Mouse (Mus musculus) forebrain, embryonic 13.5 days (tissue): ENCODE results near the gene Vps37b. TPM values are rescaled to one million over a fixed set of nuclear protein-coding genes. Genes with fewer than 3 reads are reported as not detected.
A peak's percentile ranks its signal among the peaks of the same experiment; 100 is the strongest.

Experiments
- ATAC-seq: fragments of 200-750 bp; cut with Nextera tagmentation; 2 replicates; pipeline ENCODE4 v1.8.0; 2017
- H3K27ac ChIP-seq: fragments of 300-500 bp; sonication (generic); 2 replicates; pipeline ENCODE4 v1.5.1; 2015; ENCODE audit warnings: inconsistent platforms, mild to moderate bottlenecking, moderate library complexity
- H3K27me3 ChIP-seq: fragments of 300-500 bp; sonication (generic); 2 replicates; pipeline ENCODE4 v1.6.1; 2015; ENCODE audit warnings: mild to moderate bottlenecking, inconsistent platforms
- H3K36me3 ChIP-seq: fragments of 300-500 bp; sonication (generic); 2 replicates; pipeline ENCODE4 v1.6.1; 2015; ENCODE audit warnings: mild to moderate bottlenecking, inconsistent platforms; ENCODE audit not compliant: poor library complexity, severe bottlenecking
- H3K4me1 ChIP-seq: fragments of 300-500 bp; sonication (generic); 2 replicates; pipeline ENCODE4 v1.6.1; 2015; ENCODE audit warnings: inconsistent platforms
- H3K4me2 ChIP-seq: fragments of 300-500 bp; sonication (generic); 2 replicates; pipeline ENCODE4 v1.6.1; 2015; ENCODE audit warnings: inconsistent platforms, mild to moderate bottlenecking, moderate library complexity
- H3K4me3 ChIP-seq: fragments of 300-500 bp; sonication (generic); 2 replicates; pipeline ENCODE4 v1.5.1; 2015; ENCODE audit warnings: mild to moderate bottlenecking, inconsistent platforms
- H3K9ac ChIP-seq: fragments of 300-500 bp; sonication (generic); 2 replicates; pipeline ENCODE4 v1.6.1; 2015; ENCODE audit warnings: mild to moderate bottlenecking, inconsistent platforms
- H3K9me3 ChIP-seq: fragments of 300-500 bp; sonication (generic); replicated peaks from 2 replicates; pipeline ENCODE4 v1.6.1; 2016; ENCODE audit warnings: inconsistent platforms
- WGBS: fragments of 180-500 bp; shearing (Covaris S2); methylation state at CpG from one replicate; pipeline ENCODE4 v1.1.7; 2015; 5-methylcytosine and 5-hydroxymethylcytosine counted together
- polyA plus RNA-seq: library from polyadenylated mRNA; unstranded; fragments of >200 nt; fragmentation: Nextera tagmentation; extraction: Ambion mirVana; gene quantifications from 2 replicates; pipeline ENCODE4 v1.2.1, GENCODE M21; 2015

The Vps37b gene
- polyA plus RNA-seq, 1 experiment from 2014 or later: 86.5 TPM

GRCm38 (mm10) chr5:123981250-123981554 lies 50.9 kb downstream of the Vps37b start:
- Histone ChIP-seq H3K4me2 (no peak overlapping the region), H3K9me3 (no peaks in the 10 kb centered on the region), H3K4me3 (no peak overlapping the region), H3K36me3 (no peaks in the 10 kb centered on the region), H3K27me3 (no peaks in the 10 kb centered on the region), H3K27ac (no peak overlapping the region), H3K9ac (no peak overlapping the region), H3K4me1 (no peaks in the 10 kb centered on the region)
- no peak for ATAC-seq
- 80% methylated on average over 6 of the region's 6 CpGs for WGBS

- 83% methylated on average over 9 of the region's 9 CpGs for WGBS
Measured at GRCm38 (mm10) chr5:123980521-123981249, 51.4 kb downstream of the Vps37b start.

GRCm38 (mm10) chr5:123979980-123980369 lies 52.1 kb downstream of the Vps37b start:
- no peaks in the 10 kb centered on the region for H3K27me3 ChIP-seq
- no peak overlapping the region for H3K27ac ChIP-seq
- 75% methylated on average over 4 of the region's 4 CpGs for WGBS
- no peak overlapping the region for H3K4me2 ChIP-seq
- ATAC-seq: no peak
- peaks cover 2% of the 10 kb centered on the region; the same call in 1 of the 2 replicates for H3K4me1 ChIP-seq
- H3K9me3 ChIP-seq: no peaks in the 10 kb centered on the region
- H3K36me3 ChIP-seq: no peaks in the 10 kb centered on the region
- no peak overlapping the region for H3K4me3 ChIP-seq
- H3K9ac ChIP-seq: no peak overlapping the region

More at GRCm38 (mm10) chr5:123980521-123981249, 51.4 kb downstream of the Vps37b start:
- no peak overlapping the region for H3K4me3 ChIP-seq
- H3K36me3 ChIP-seq: no peaks in the 10 kb centered on the region
- no peak overlapping the region for H3K27ac ChIP-seq
- no peak for ATAC-seq
- no peaks in the 10 kb centered on the region for H3K27me3 ChIP-seq
- H3K9me3 ChIP-seq: no peaks in the 10 kb centered on the region
- no peaks in the 10 kb centered on the region for H3K4me1 ChIP-seq
- no peak overlapping the region for H3K9ac ChIP-seq
- no peak overlapping the region for H3K4me2 ChIP-seq

- Histone ChIP-seq H3K36me3 (no peaks in the 10 kb centered on the region), H3K4me2 (no peak overlapping the region), H3K9ac (no peak overlapping the region), H3K27ac (no peak overlapping the region), H3K9me3 (no peaks in the 10 kb centered on the region), H3K4me3 (no peak overlapping the region), H3K4me1 (peaks cover 8% of the 10 kb centered on the region), H3K27me3 (no peaks in the 10 kb centered on the region)
- ATAC-seq: no peak
- 84% methylated on average over 18 of the region's 18 CpGs for WGBS
Measured at GRCm38 (mm10) chr5:123979221-123979979, 52.7 kb downstream of the Vps37b start.

- no peak overlapping the region for H3K4me3 ChIP-seq
- no peak overlapping the region for H3K27ac ChIP-seq
- H3K27me3 ChIP-seq: no peaks in the 10 kb centered on the region
- H3K9ac ChIP-seq: no peak overlapping the region
- no peaks in the 10 kb centered on the region for H3K36me3 ChIP-seq
- peaks cover 8% of the 10 kb centered on the region for H3K4me1 ChIP-seq
- WGBS: 76% methylated on average over 5 of the region's 5 CpGs
- H3K4me2 ChIP-seq: no peak overlapping the region
- H3K9me3 ChIP-seq: no peaks in the 10 kb centered on the region
- ATAC-seq: no peak
Measured at GRCm38 (mm10) chr5:123978131-123978530, 53.9 kb downstream of the Vps37b start.

- H3K4me2 ChIP-seq: no peak overlapping the region
- no peaks in the 10 kb centered on the region for H3K27me3 ChIP-seq
- no peak overlapping the region for H3K4me3 ChIP-seq
- 45% methylated on average over 3 of the region's 3 CpGs for WGBS
- H3K9me3 ChIP-seq: no peaks in the 10 kb centered on the region
- no peaks in the 10 kb centered on the region for H3K36me3 ChIP-seq
- peaks cover 8% of the 10 kb centered on the region for H3K4me1 ChIP-seq
- H3K9ac ChIP-seq: no peak overlapping the region
- no peak overlapping the region for H3K27ac ChIP-seq
- ATAC-seq: no peak
Measured at GRCm38 (mm10) chr5:123977231-123977630, 54.8 kb downstream of the Vps37b start.

GRCm38 (mm10) chr5:123975668-123976180 lies 56.3 kb downstream of the Vps37b start:
- H3K4me3 ChIP-seq: no peak overlapping the region
- H3K9ac ChIP-seq: no peak overlapping the region
- no peaks in the 10 kb centered on the region for H3K27me3 ChIP-seq
- no peak overlapping the region for H3K4me2 ChIP-seq
- ATAC-seq: no peak
- H3K9me3 ChIP-seq: no peaks in the 10 kb centered on the region
- H3K36me3 ChIP-seq: no peaks in the 10 kb centered on the region
- 77% methylated on average over 6 of the region's 6 CpGs for WGBS
- peaks cover 8% of the 10 kb centered on the region for H3K4me1 ChIP-seq
- H3K27ac ChIP-seq: no peak overlapping the region

GRCm38 (mm10) chr5:123974616-123975111 lies 57.4 kb downstream of the Vps37b start:
- Histone ChIP-seq H3K9ac (peak overlapping the region; percentile 51; the same call in 1 of the 2 replicates), H3K27me3 (no peaks in the 10 kb centered on the region), H3K4me3 (peak overlapping the region; percentile 70), H3K4me2 (peak overlapping the region; percentile 95), H3K27ac (no peak overlapping the region), H3K36me3 (no peaks in the 10 kb centered on the region), H3K9me3 (no peaks in the 10 kb centered on the region), H3K4me1 (peaks cover 8% of the 10 kb centered on the region)
- no peak for ATAC-seq
- WGBS: 25% methylated on average over 11 of the region's 11 CpGs

- Histone ChIP-seq H3K4me2 (peak overlapping the region; percentile 95), H3K27me3 (no peaks in the 10 kb centered on the region), H3K9ac (peak overlapping the region; percentile 75), H3K4me1 (peaks cover 8% of the 10 kb centered on the region), H3K27ac (no peak overlapping the region; the same call in 1 of the 2 replicates), H3K36me3 (no peaks in the 10 kb centered on the region), H3K9me3 (no peaks in the 10 kb centered on the region), H3K4me3 (peak overlapping the region; percentile 70)
- no peak for ATAC-seq
- WGBS: 0% methylated on average over 14 of the region's 14 CpGs
Measured at GRCm38 (mm10) chr5:123974179-123974485, 57.9 kb downstream of the Vps37b start.

GRCm38 (mm10) chr5:123973299-123974178 lies 58.5 kb downstream of the Vps37b start, which contains the start of gene Hip1r:
TSS of gene Hip1r (plus strand) at chr5:123973628.
- Histone ChIP-seq H3K9ac (peak within 1 kb of the TSS; percentile 75), H3K4me2 (peak within 1 kb of the TSS; percentile 95), H3K9me3 (no peaks in the 10 kb centered on the region), H3K4me1 (peaks cover 8% of the 10 kb centered on the region), H3K36me3 (no peaks in the 10 kb centered on the region), H3K27ac (no peak within 1 kb of the TSS; the same call in 1 of the 2 replicates), H3K4me3 (peak within 1 kb of the TSS; percentile 70), H3K27me3 (no peaks in the 10 kb centered on the region)
- WGBS: under 1% methylated on average over 88 of the region's 106 CpGs
- peak; percentile 88 for ATAC-seq

- whole genome bisulfite sequencing: 59% methylated on average over 6 of the region's 6 CpGs
- ATAC-seq: no peak
Measured at GRCm38 (mm10) chr5:123972453-123972852, 59.6 kb downstream of the Vps37b start.

More at GRCm38 (mm10) chr5:123972453-123972852, 59.6 kb downstream of the Vps37b start:
- peaks cover 8% of the 10 kb centered on the region for H3K4me1 ChIP-seq
- no peak overlapping the region for H3K9ac ChIP-seq
- no peaks in the 10 kb centered on the region for H3K36me3 ChIP-seq
- no peak overlapping the region for H3K4me2 ChIP-seq
- H3K27ac ChIP-seq: no peak overlapping the region
- H3K4me3 ChIP-seq: no peak overlapping the region
- no peaks in the 10 kb centered on the region for H3K9me3 ChIP-seq
- H3K27me3 ChIP-seq: no peaks in the 10 kb centered on the region
